Mouse (Mus musculus) kidney, postnatal 0 days (tissue): ENCODE measurements around the gene Coa7. TPM values are rescaled to one million over a fixed set of nuclear protein-coding genes. Genes with fewer than 3 reads are reported as not detected.
A peak's percentile ranks its signal among the peaks of the same experiment; 100 is the strongest.

Experiments
- ATAC-seq: fragments of 200-750 bp; cut with Nextera tagmentation; replicated peaks from 2 replicates; pipeline ENCODE4 v1.8.0; 2017; ENCODE audit warnings: low read depth, moderate number of reproducible peaks, moderate TSS enrichment, moderate library complexity; ENCODE audit not compliant: low FRiP score
- DNase-seq: peaks from one replicate; pipeline ENCODE4 v3.0.0-alpha.2; 2016; ENCODE audit warnings: low spot score
- H3K27ac ChIP-seq: fragments of 300-500 bp; sonication (generic); 2 replicates; pipeline ENCODE4 v1.5.1; 2014; ENCODE audit warnings: mild to moderate bottlenecking
- H3K27me3 ChIP-seq: fragments of 300-500 bp; sonication (generic); 2 replicates; pipeline ENCODE4 v1.6.1; 2014; ENCODE audit warnings: low read length, mixed read lengths; ENCODE audit not compliant: insufficient read depth
- H3K36me3 ChIP-seq: fragments of 300-500 bp; sonication (generic); 2 replicates; pipeline ENCODE4 v1.6.1; 2014; ENCODE audit warnings: low read length, mixed read lengths; ENCODE audit not compliant: insufficient read depth
- H3K4me1 ChIP-seq: fragments of 300-500 bp; sonication (generic); replicated peaks from 2 replicates; pipeline ENCODE4 v1.6.1; 2014; ENCODE audit warnings: antibody characterized with exemption, low read length, mixed read lengths; ENCODE audit not compliant: insufficient read depth
- H3K4me2 ChIP-seq: fragments of 300-500 bp; sonication (generic); 2 replicates; pipeline ENCODE4 v1.6.1; 2014; ENCODE audit warnings: mild to moderate bottlenecking, low read length, moderate library complexity, mixed read lengths
- H3K4me3 ChIP-seq: fragments of 300-500 bp; sonication (generic); replicated peaks from 2 replicates; pipeline ENCODE4 v1.5.1; 2014; ENCODE audit warnings: low read depth, low read length
- H3K9ac ChIP-seq: fragments of 300-500 bp; sonication (generic); 2 replicates; pipeline ENCODE4 v1.6.1; 2014; ENCODE audit warnings: low read depth, low read length
- H3K9me3 ChIP-seq: fragments of 300-500 bp; sonication (generic); replicated peaks from 2 replicates; pipeline ENCODE4 v1.6.1; 2016; ENCODE audit warnings: low read length, inconsistent platforms, mixed read lengths
- CTCF ChIP-seq: IDR thresholded peaks from 2 replicates; pipeline ENCODE4 v1.5.1; 2016; ENCODE audit warnings: antibody characterized with exemption, low read depth, mild to moderate bottlenecking, moderate library complexity
- WGBS: fragments of 180-500 bp; shearing (Covaris S2); extraction: QIAGEN DNeasy Blood & Tissue Kit; methylation state at CpG from one replicate; pipeline ENCODE4 v1.1.7; 2014; 5-methylcytosine and 5-hydroxymethylcytosine counted together
- polyA plus RNA-seq: library from polyadenylated mRNA; unstranded; fragments of >200 nt; fragmentation: Nextera tagmentation; extraction: Ambion mirVana; gene quantifications from 2 replicates; pipeline ENCODE4 v1.2.1, GENCODE M21; 2015

Coa7 gene
- polyA plus RNA-seq, 1 experiment from 2014 or later, result 66.6 TPM

DNA sequence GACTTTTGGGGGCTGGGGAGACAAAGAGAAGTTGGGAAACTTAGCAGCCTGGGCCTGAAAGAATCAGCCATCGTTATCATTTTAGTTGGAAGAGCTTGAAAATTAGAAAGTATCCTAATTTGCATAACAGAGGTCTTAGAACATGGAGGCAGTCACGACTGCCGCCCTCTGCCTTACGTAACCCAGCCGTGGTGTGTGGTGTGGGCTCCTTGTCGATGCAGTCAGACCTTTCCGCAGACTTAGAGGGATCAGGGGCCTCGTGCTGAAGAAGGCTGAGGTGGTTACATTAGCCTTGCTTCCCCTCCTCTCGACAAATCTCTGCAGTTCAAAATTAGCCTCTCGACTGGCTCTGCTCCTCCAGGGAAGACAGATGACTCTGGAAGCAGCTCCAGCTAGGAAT, 10.9 kb downstream of the Coa7 start:
- Histone ChIP-seq H3K36me3 (peaks cover 18% of the 10 kb centered on the region), H3K4me3 (no peak overlapping the region), H3K27ac (no peak overlapping the region), H3K4me2 (no peak overlapping the region), H3K9ac (no peak overlapping the region), H3K4me1 (no peaks in the 10 kb centered on the region), H3K9me3 (no peaks in the 10 kb centered on the region), H3K27me3 (no peaks in the 10 kb centered on the region)
- no peak for DNase-seq
- 75% methylated on average over 10 of the region's 10 CpGs for WGBS
- no peak for TF ChIP-seq CTCF
- ATAC-seq, result no peak

DNA sequence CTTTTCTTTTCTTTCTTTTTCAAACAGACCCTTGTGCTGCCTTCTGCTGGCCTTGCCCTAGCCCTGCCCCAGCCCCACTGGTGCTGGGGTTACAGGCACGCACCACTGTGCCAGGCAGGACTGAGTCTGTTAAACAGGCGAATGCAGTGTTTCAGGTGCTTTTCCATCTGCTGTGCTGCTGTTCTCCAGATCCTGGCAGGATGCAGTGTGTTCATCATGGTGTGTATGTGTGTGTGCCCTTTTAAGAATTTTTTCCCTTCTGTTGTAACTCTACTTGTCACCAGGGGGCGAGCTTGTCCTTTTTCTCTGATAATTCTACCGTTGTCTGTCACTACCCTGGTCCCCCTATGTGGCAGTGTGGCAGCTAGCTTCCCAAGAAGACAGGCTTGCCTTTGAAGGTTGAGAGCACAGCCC, 11.3 kb downstream of the Coa7 start:
- WGBS, result 22% methylated on average over 4 of the region's 4 CpGs
- ATAC-seq (peak; percentile 64), DNase-seq (peak; percentile 93)
- H3K9ac ChIP-seq, result no peak overlapping the region
- no peaks in the 10 kb centered on the region for H3K9me3 ChIP-seq
- H3K4me1 ChIP-seq, result 0 out of 2 replicates have a peak, but pooled peaks cover 2% of the 10 kb centered on the region
- H3K27ac ChIP-seq, result no peak overlapping the region
- peaks cover 14% of the 10 kb centered on the region for H3K36me3 ChIP-seq
- H3K27me3 ChIP-seq, result no peaks in the 10 kb centered on the region
- no peak overlapping the region for H3K4me2 ChIP-seq
- H3K4me3 ChIP-seq, result no peak overlapping the region
- TF ChIP-seq CTCF, result peak; percentile 91

DNA sequence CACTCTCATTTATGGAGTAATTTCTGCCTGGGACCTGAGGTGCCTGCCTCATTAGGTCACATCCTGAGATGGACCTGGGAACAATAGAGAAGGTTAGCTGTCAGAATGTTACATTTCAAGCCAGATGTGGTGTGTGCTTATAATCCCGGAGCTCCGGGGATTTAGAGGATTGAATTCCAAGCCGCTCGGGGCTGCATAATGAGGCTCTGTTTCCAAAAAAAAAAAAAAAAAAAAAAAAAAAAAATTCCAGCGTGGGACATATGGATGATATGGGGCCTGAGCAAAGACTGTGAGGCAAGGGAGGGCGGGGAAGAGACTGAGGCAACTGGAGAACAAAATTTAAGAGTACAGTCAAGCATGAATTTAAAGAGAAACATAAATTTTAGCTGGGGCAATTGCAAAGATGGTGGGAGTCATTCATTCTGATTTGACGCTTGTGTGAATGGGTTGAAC, 16.7 kb downstream of the Coa7 start:
- no peaks in the 10 kb centered on the region for H3K36me3 ChIP-seq
- no peak for TF ChIP-seq CTCF
- ATAC-seq, result no peak
- peak; percentile 83 for DNase-seq
- no peaks in the 10 kb centered on the region for H3K9me3 ChIP-seq
- WGBS, result 13% methylated on average over 7 of the region's 7 CpGs
- peaks cover 20% of the 10 kb centered on the region for H3K4me1 ChIP-seq
- H3K27ac ChIP-seq, result peak overlapping the region; percentile 42; the same call in 1 of the 2 replicates
- no peaks in the 10 kb centered on the region for H3K27me3 ChIP-seq
- H3K4me3 ChIP-seq, result no peak overlapping the region
- H3K9ac ChIP-seq, result no peak overlapping the region
- H3K4me2 ChIP-seq, result no peak overlapping the region

DNA sequence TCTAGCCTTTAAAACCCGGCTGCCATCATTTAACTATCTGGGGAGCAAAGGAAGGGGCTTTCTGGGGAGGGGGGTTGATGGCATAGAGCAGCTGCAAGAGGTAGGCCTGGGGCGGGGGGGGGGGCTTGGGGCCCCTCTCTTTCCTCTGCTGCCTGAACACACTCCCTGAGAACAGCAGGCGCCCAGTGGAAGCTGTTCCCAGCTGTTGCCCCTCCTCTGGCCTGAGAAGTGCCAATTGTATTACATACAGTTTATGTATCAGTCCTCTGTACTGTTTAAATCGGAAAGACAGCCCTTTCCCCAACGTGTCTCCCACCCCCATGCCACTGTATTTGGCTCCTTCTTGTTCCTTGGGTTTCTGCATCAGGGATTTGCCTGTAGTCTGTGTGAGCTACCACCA, 17.9 kb downstream of the Coa7 start:
- no peak for ATAC-seq
- no peak for DNase-seq
- H3K4me1 ChIP-seq, result peaks cover 31% of the 10 kb centered on the region

DNA sequence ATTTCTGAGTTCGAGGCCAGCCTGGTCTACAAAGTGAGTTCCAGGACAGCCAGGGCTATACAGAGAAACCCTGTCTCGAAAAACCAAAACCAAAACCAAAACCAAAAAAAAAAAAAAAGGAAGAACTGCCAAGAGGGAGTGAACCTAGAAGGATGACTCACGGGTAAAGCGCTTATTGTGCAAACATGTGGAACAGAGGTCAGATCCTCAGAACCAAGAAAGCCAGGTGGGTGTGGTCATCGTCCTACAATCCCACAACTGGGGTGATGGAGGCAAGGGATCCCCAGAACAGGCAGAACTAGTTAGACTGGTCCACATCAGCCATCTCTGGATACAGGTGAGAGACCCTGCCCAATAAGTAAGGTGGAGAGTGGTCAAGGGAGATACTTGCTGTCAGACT, 19.2 kb downstream of the Coa7 start:
- H3K4me1 ChIP-seq, result peaks cover 33% of the 10 kb centered on the region
- H3K27me3 ChIP-seq, result no peaks in the 10 kb centered on the region
- no peak overlapping the region for H3K9ac ChIP-seq
- H3K9me3 ChIP-seq, result no peaks in the 10 kb centered on the region
- H3K4me2 ChIP-seq, result no peak overlapping the region
- TF ChIP-seq CTCF, result no peak
- no peak; the same call in 1 of the 2 replicates for ATAC-seq
- H3K27ac ChIP-seq, result no peak overlapping the region
- WGBS, result 73% methylated on average over 4 of the region's 5 CpGs
- no peaks in the 10 kb centered on the region for H3K36me3 ChIP-seq
- H3K4me3 ChIP-seq, result no peak overlapping the region
- no peak for DNase-seq

More for the DNA sequence above, 17.9 kb downstream of the Coa7 start:
- no peak for TF ChIP-seq CTCF
- Histone ChIP-seq H3K4me2 (no peak overlapping the region), H3K27me3 (no peaks in the 10 kb centered on the region), H3K36me3 (no peaks in the 10 kb centered on the region), H3K4me3 (no peak overlapping the region), H3K9ac (no peak overlapping the region), H3K9me3 (no peaks in the 10 kb centered on the region), H3K27ac (no peak overlapping the region)
- 37% methylated on average over 5 of the region's 5 CpGs for WGBS

- H3K4me1 ChIP-seq, result peaks cover 33% of the 10 kb centered on the region
Observed at GRCm38 (mm10) chr4:108348256-108348875, 20.4 kb downstream of the Coa7 start.

More at GRCm38 (mm10) chr4:108348256-108348875, 20.4 kb downstream of the Coa7 start:
- Histone ChIP-seq H3K36me3 (no peaks in the 10 kb centered on the region), H3K27me3 (no peaks in the 10 kb centered on the region), H3K27ac (peak overlapping the region; percentile 42; the same call in 1 of the 2 replicates), H3K9ac (peak overlapping the region; percentile 20; the same call in 1 of the 2 replicates), H3K9me3 (no peaks in the 10 kb centered on the region), H3K4me3 (no peak overlapping the region), H3K4me2 (no peak overlapping the region)
- DNase-seq, result no peak
- TF ChIP-seq CTCF, result no peak
- WGBS, result 37% methylated on average over 5 of the region's 5 CpGs
- no peak for ATAC-seq
